Mouse (Mus musculus) forebrain, embryonic 12.5 days (tissue): Measurements from ENCODE around the gene Pcca. TPM values are rescaled to one million over a fixed set of nuclear protein-coding genes. Genes with fewer than 3 reads are reported as not detected.

ENCODE experiments used
- ATAC-seq: fragments of 200-750 bp; cut with Nextera tagmentation; 2 replicates; pipeline ENCODE4 v1.8.0; 2017; ENCODE audit warnings: moderate TSS enrichment; ENCODE audit not compliant: low FRiP score
- H3K27ac ChIP-seq: fragments of 300-500 bp; sonication (generic); 2 replicates; pipeline ENCODE4 v1.5.1; 2016; ENCODE audit warnings: mild to moderate bottlenecking
- H3K27me3 ChIP-seq: fragments of 300-500 bp; sonication (generic); 2 replicates; pipeline ENCODE4 v1.6.1; 2016; ENCODE audit warnings: mild to moderate bottlenecking
- H3K36me3 ChIP-seq: fragments of 300-500 bp; sonication (generic); replicated peaks from 2 replicates; pipeline ENCODE4 v1.6.1; 2016; ENCODE audit warnings: mild to moderate bottlenecking
- H3K4me1 ChIP-seq: fragments of 300-500 bp; sonication (generic); 2 replicates; pipeline ENCODE4 v1.6.1; 2016
- H3K4me2 ChIP-seq: fragments of 300-500 bp; sonication (generic); 2 replicates; pipeline ENCODE4 v1.6.1; 2016; ENCODE audit warnings: mild to moderate bottlenecking, moderate library complexity
- H3K4me3 ChIP-seq: fragments of 300-500 bp; sonication (generic); replicated peaks from 2 replicates; pipeline ENCODE4 v1.5.1; 2016; ENCODE audit warnings: mild to moderate bottlenecking
- H3K9ac ChIP-seq: fragments of 300-500 bp; sonication (generic); 2 replicates; pipeline ENCODE4 v1.6.1; 2016; ENCODE audit warnings: mild to moderate bottlenecking
- H3K9me3 ChIP-seq: fragments of 300-500 bp; sonication (generic); 2 replicates; pipeline ENCODE4 v1.6.1; 2016
- WGBS: fragments of 180-500 bp; shearing (Covaris S2); methylation state at CpG from one replicate; pipeline ENCODE4 v1.1.7; 2016; 5-methylcytosine and 5-hydroxymethylcytosine counted together
- polyA plus RNA-seq: library from polyadenylated mRNA; unstranded; fragments of >200 nt; fragmentation: Nextera tagmentation; extraction: Ambion mirVana; gene quantifications from 2 replicates; pipeline ENCODE4 v1.2.1, GENCODE M21; 2016

Pcca gene
- polyA plus RNA-seq, 1 experiment from 2014 or later: 34.7 TPM

GRCm38 (mm10) chr14:122885893-122886292, 351.8 kb downstream of the Pcca start:
- no peak for ATAC-seq
- 88% methylated on average over 7 of the region's 7 CpGs for WGBS
- H3K27me3 ChIP-seq: no peaks in the 10 kb centered on the region
- no peaks in the 10 kb centered on the region for H3K9me3 ChIP-seq
- no peak overlapping the region for H3K9ac ChIP-seq
- no peak overlapping the region for H3K4me2 ChIP-seq
- H3K4me3 ChIP-seq: no peak overlapping the region
- no peak overlapping the region for H3K27ac ChIP-seq
- H3K36me3 ChIP-seq: no peaks in the 10 kb centered on the region
- peaks cover 31% of the 10 kb centered on the region for H3K4me1 ChIP-seq

- H3K36me3 ChIP-seq: no peaks in the 10 kb centered on the region
- ATAC-seq: no peak
- no peaks in the 10 kb centered on the region for H3K9me3 ChIP-seq
- no peak overlapping the region for H3K27ac ChIP-seq
- peaks cover 21% of the 10 kb centered on the region for H3K4me1 ChIP-seq
- H3K27me3 ChIP-seq: no peaks in the 10 kb centered on the region
- no peak overlapping the region for H3K9ac ChIP-seq
- WGBS: 73% methylated on average over 1 of the region's 1 CpGs
- H3K4me2 ChIP-seq: no peak overlapping the region
- no peak overlapping the region for H3K4me3 ChIP-seq
Measured at GRCm38 (mm10) chr14:122887278-122887677, 353.2 kb downstream of the Pcca start.

- H3K4me3 ChIP-seq: no peak overlapping the region
- H3K4me2 ChIP-seq: no peak overlapping the region
- H3K9me3 ChIP-seq: no peaks in the 10 kb centered on the region
- H3K27me3 ChIP-seq: no peaks in the 10 kb centered on the region
- WGBS: 77% methylated on average over 3 of the region's 3 CpGs
- no peak overlapping the region for H3K27ac ChIP-seq
- no peak for ATAC-seq
- H3K4me1 ChIP-seq: peaks cover 15% of the 10 kb centered on the region
- H3K36me3 ChIP-seq: no peaks in the 10 kb centered on the region
- no peak overlapping the region for H3K9ac ChIP-seq
Measured at GRCm38 (mm10) chr14:122887702-122888479, 353.8 kb downstream of the Pcca start.

GRCm38 (mm10) chr14:122888480-122888872, 354.4 kb downstream of the Pcca start:
- Histone ChIP-seq H3K9me3 (no peaks in the 10 kb centered on the region), H3K36me3 (no peaks in the 10 kb centered on the region), H3K4me1 (peaks cover 9% of the 10 kb centered on the region), H3K27me3 (no peaks in the 10 kb centered on the region), H3K4me2 (no peak overlapping the region), H3K27ac (no peak overlapping the region), H3K9ac (no peak overlapping the region), H3K4me3 (no peak overlapping the region)
- no peak for ATAC-seq
- WGBS: 92% methylated on average over 1 of the region's 1 CpGs

- no peak overlapping the region for H3K4me3 ChIP-seq
- no peaks in the 10 kb centered on the region for H3K4me1 ChIP-seq
- no peak for ATAC-seq
- H3K4me2 ChIP-seq: no peak overlapping the region
- no peaks in the 10 kb centered on the region for H3K27me3 ChIP-seq
- H3K36me3 ChIP-seq: no peaks in the 10 kb centered on the region
- WGBS: 94% methylated on average over 12 of the region's 12 CpGs
- no peak overlapping the region for H3K9ac ChIP-seq
- no peak overlapping the region for H3K27ac ChIP-seq
- H3K9me3 ChIP-seq: no peaks in the 10 kb centered on the region
Measured at GRCm38 (mm10) chr14:122891470-122891968, 357.4 kb downstream of the Pcca start.

- no peak overlapping the region for H3K27ac ChIP-seq
- H3K4me2 ChIP-seq: no peak overlapping the region
- no peak for ATAC-seq
- H3K9ac ChIP-seq: no peak overlapping the region
- WGBS: 100% methylated on average over 1 of the region's 1 CpGs
- H3K4me3 ChIP-seq: no peak overlapping the region
- no peaks in the 10 kb centered on the region for H3K27me3 ChIP-seq
- no peaks in the 10 kb centered on the region for H3K36me3 ChIP-seq
- H3K4me1 ChIP-seq: peaks cover 8% of the 10 kb centered on the region; the same call in 1 of the 2 replicates
- H3K9me3 ChIP-seq: no peaks in the 10 kb centered on the region
Measured at GRCm38 (mm10) chr14:122896106-122896505, 362.0 kb downstream of the Pcca start.

- Histone ChIP-seq H3K27me3 (no peaks in the 10 kb centered on the region), H3K4me3 (no peak overlapping the region), H3K4me2 (no peak overlapping the region), H3K27ac (no peak overlapping the region), H3K4me1 (peaks cover 9% of the 10 kb centered on the region; the same call in 1 of the 2 replicates), H3K36me3 (no peaks in the 10 kb centered on the region), H3K9ac (no peak overlapping the region), H3K9me3 (no peaks in the 10 kb centered on the region)
- no peak for ATAC-seq
Measured at GRCm38 (mm10) chr14:122898550-122898949, 364.4 kb downstream of the Pcca start.

GRCm38 (mm10) chr14:122900679-122901078, 366.6 kb downstream of the Pcca start:
- Histone ChIP-seq H3K4me2 (no peak overlapping the region), H3K9ac (no peak overlapping the region), H3K4me3 (no peak overlapping the region), H3K27ac (no peak overlapping the region), H3K4me1 (peaks cover 9% of the 10 kb centered on the region; the same call in 1 of the 2 replicates), H3K27me3 (no peaks in the 10 kb centered on the region), H3K36me3 (no peaks in the 10 kb centered on the region), H3K9me3 (no peaks in the 10 kb centered on the region)
- 0 out of 2 replicates have a peak, but pooled peaks have one; percentile 39 for ATAC-seq

GRCm38 (mm10) chr14:122901177-122901576, 367.1 kb downstream of the Pcca start:
- Histone ChIP-seq H3K27me3 (no peaks in the 10 kb centered on the region), H3K4me2 (no peak overlapping the region), H3K36me3 (no peaks in the 10 kb centered on the region), H3K9me3 (no peaks in the 10 kb centered on the region), H3K27ac (no peak overlapping the region), H3K9ac (no peak overlapping the region), H3K4me3 (no peak overlapping the region), H3K4me1 (peaks cover 9% of the 10 kb centered on the region; the same call in 1 of the 2 replicates)
- no peak for ATAC-seq
- 78% methylated on average over 3 of the region's 3 CpGs for WGBS

- WGBS: 77% methylated on average over 2 of the region's 2 CpGs
- no peak overlapping the region for H3K4me2 ChIP-seq
- ATAC-seq: no peak
- H3K9ac ChIP-seq: no peak overlapping the region
- no peaks in the 10 kb centered on the region for H3K27me3 ChIP-seq
- H3K36me3 ChIP-seq: no peaks in the 10 kb centered on the region
- H3K4me1 ChIP-seq: peaks cover 9% of the 10 kb centered on the region; the same call in 1 of the 2 replicates
- no peaks in the 10 kb centered on the region for H3K9me3 ChIP-seq
- no peak overlapping the region for H3K27ac ChIP-seq
- no peak overlapping the region for H3K4me3 ChIP-seq
Measured at GRCm38 (mm10) chr14:122901715-122902114, 367.6 kb downstream of the Pcca start.

GRCm38 (mm10) chr14:122902136-122902535, 368.0 kb downstream of the Pcca start:
- Histone ChIP-seq H3K4me2 (no peak overlapping the region), H3K9ac (no peak overlapping the region), H3K4me3 (no peak overlapping the region), H3K9me3 (no peaks in the 10 kb centered on the region), H3K27ac (no peak overlapping the region), H3K27me3 (no peaks in the 10 kb centered on the region), H3K4me1 (peaks cover 9% of the 10 kb centered on the region; the same call in 1 of the 2 replicates), H3K36me3 (no peaks in the 10 kb centered on the region)
- no peak for ATAC-seq
- 74% methylated on average over 2 of the region's 2 CpGs for WGBS

GRCm38 (mm10) chr14:122902884-122903283, 368.8 kb downstream of the Pcca start:
- peak; percentile 41; the same call in 1 of the 2 replicates for ATAC-seq

GRCm38 (mm10) chr14:122903923-122904351, 369.8 kb downstream of the Pcca start:
- no peaks in the 10 kb centered on the region for H3K36me3 ChIP-seq
- no peak overlapping the region for H3K4me2 ChIP-seq
- H3K9me3 ChIP-seq: 0 out of 2 replicates have a peak, but pooled peaks cover 6% of the 10 kb centered on the region
- no peak for ATAC-seq
- no peak overlapping the region for H3K4me3 ChIP-seq
- no peaks in the 10 kb centered on the region for H3K27me3 ChIP-seq
- no peak overlapping the region for H3K27ac ChIP-seq
- 61% methylated on average over 2 of the region's 2 CpGs for WGBS
- peaks cover 9% of the 10 kb centered on the region; the same call in 1 of the 2 replicates for H3K4me1 ChIP-seq
- no peak overlapping the region for H3K9ac ChIP-seq

More at GRCm38 (mm10) chr14:122902884-122903283, 368.8 kb downstream of the Pcca start:
- Histone ChIP-seq H3K9me3 (no peaks in the 10 kb centered on the region), H3K36me3 (no peaks in the 10 kb centered on the region), H3K27me3 (no peaks in the 10 kb centered on the region), H3K4me1 (peaks cover 9% of the 10 kb centered on the region; the same call in 1 of the 2 replicates), H3K4me3 (no peak overlapping the region), H3K27ac (no peak overlapping the region), H3K9ac (no peak overlapping the region), H3K4me2 (no peak overlapping the region)
- 65% methylated on average over 4 of the region's 4 CpGs for WGBS
